Mouse (Mus musculus): Measurements from ENCODE around the gene Xpnpep1. TPM values are rescaled to one million over a fixed set of nuclear protein-coding genes. Genes with fewer than 3 reads are reported as not detected.

Gene Xpnpep1
- 196 and 200 TPM in 2 replicates for polyA plus RNA-seq (2014; fragmentation: Nextera tagmentation; extraction: Ambion mirVana)

GRCm38 (mm10) chr19:53040164-53041132 is at the start of gene Xpnpep1:
Xpnpep1 (minus strand) TSS chr19:53040214.
- WGBS = 65% methylated on average over 23 of the region's 23 CpGs
- Histone ChIP-seq H3K27me3 (ENCODE audit: insufficient read depth, low read length) (no peaks in the 10 kb centered on the region), H3K4me3 (ENCODE audit: low read depth, low read length) (peak within 1 kb of the TSS; percentile 95), H3K4me2 (peak within 1 kb of the TSS; percentile 72), H3K4me1 (ENCODE audit: insufficient read depth) (peaks cover 19% of the 10 kb centered on the region), H3K27ac (ENCODE audit: low read depth) (peak within 1 kb of the TSS; percentile 86), H3K36me3 (ENCODE audit: insufficient read depth) (peaks cover 4% of the 10 kb centered on the region; the same call in 1 of the 2 replicates), H3K9ac (peak within 1 kb of the TSS; percentile 92), H3K9me3 (ENCODE audit: low read depth, low read length) (no peaks in the 10 kb centered on the region)
- peak; percentile 31 for DNase-seq
- TF ChIP-seq CTCF (IDR thresholded peaks at IDR 0.05; ENCODE audit: low read depth) = no peak
- no peak for ATAC-seq (ENCODE audit: insufficient read depth)

GRCm38 (mm10) chr19:53087268-53088143 is 47.5 kb upstream of the Xpnpep1 start:
- peak; percentile 81 for ATAC-seq (ENCODE audit: insufficient read depth)
- no peak for TF ChIP-seq CTCF (IDR thresholded peaks at IDR 0.05; ENCODE audit: low read depth)

GRCm38 (mm10) chr19:53086861-53087260 is 46.8 kb upstream of the Xpnpep1 start:
- no peak overlapping the region for H3K4me3 ChIP-seq (ENCODE audit: low read depth, low read length)
- no peaks in the 10 kb centered on the region for H3K27me3 ChIP-seq (ENCODE audit: insufficient read depth, low read length)
- peak overlapping the region; percentile 46 for H3K4me2 ChIP-seq
- DNase-seq (no peak), ATAC-seq (ENCODE audit: insufficient read depth) (peak; percentile 65)
- no peaks in the 10 kb centered on the region for H3K36me3 ChIP-seq (ENCODE audit: insufficient read depth)
- peaks cover 48% of the 10 kb centered on the region for H3K4me1 ChIP-seq (ENCODE audit: insufficient read depth)
- H3K9ac ChIP-seq = peak overlapping the region; percentile 21
- TF ChIP-seq CTCF (IDR thresholded peaks at IDR 0.05; ENCODE audit: low read depth) = no peak
- no peaks in the 10 kb centered on the region; the same call in 1 of the 2 replicates for H3K9me3 ChIP-seq (ENCODE audit: low read depth, low read length)
- H3K27ac ChIP-seq (ENCODE audit: low read depth) = peak overlapping the region; percentile 93
- WGBS = 18% methylated on average over 12 of the region's 12 CpGs

More at GRCm38 (mm10) chr19:53087268-53088143, 47.5 kb upstream of the Xpnpep1 start:
- H3K9ac ChIP-seq = peak overlapping the region; percentile 21
- peaks cover 46% of the 10 kb centered on the region for H3K4me1 ChIP-seq (ENCODE audit: insufficient read depth)
- no peaks in the 10 kb centered on the region; the same call in 1 of the 2 replicates for H3K9me3 ChIP-seq (ENCODE audit: low read depth, low read length)
- no peaks in the 10 kb centered on the region for H3K36me3 ChIP-seq (ENCODE audit: insufficient read depth)
- WGBS = 8% methylated on average over 25 of the region's 25 CpGs
- peak; percentile 88 for DNase-seq
- H3K4me3 ChIP-seq (ENCODE audit: low read depth, low read length) = 0 out of 2 replicates have a peak overlapping the region, but pooled peaks have one; percentile 0
- peak overlapping the region; percentile 93 for H3K27ac ChIP-seq (ENCODE audit: low read depth)
- no peaks in the 10 kb centered on the region for H3K27me3 ChIP-seq (ENCODE audit: insufficient read depth, low read length)
- peak overlapping the region; percentile 46 for H3K4me2 ChIP-seq

GRCm38 (mm10) chr19:53084735-53085134 is 44.7 kb upstream of the Xpnpep1 start:
- DNase-seq (peak; percentile 89), ATAC-seq (ENCODE audit: insufficient read depth) (peak; percentile 65)
- Histone ChIP-seq H3K27ac (ENCODE audit: low read depth) (peak overlapping the region; percentile 93), H3K9ac (no peak overlapping the region), H3K4me2 (peak overlapping the region; percentile 16; the same call in 1 of the 2 replicates), H3K36me3 (ENCODE audit: insufficient read depth) (no peaks in the 10 kb centered on the region), H3K9me3 (ENCODE audit: low read depth, low read length) (no peaks in the 10 kb centered on the region; the same call in 1 of the 2 replicates), H3K4me3 (ENCODE audit: low read depth, low read length) (no peak overlapping the region), H3K4me1 (ENCODE audit: insufficient read depth) (peaks cover 54% of the 10 kb centered on the region), H3K27me3 (ENCODE audit: insufficient read depth, low read length) (no peaks in the 10 kb centered on the region)
- whole genome bisulfite sequencing = 6% methylated on average over 5 of the region's 5 CpGs
- TF ChIP-seq CTCF (IDR thresholded peaks at IDR 0.05; ENCODE audit: low read depth) = no peak

GRCm38 (mm10) chr19:53082862-53083261 is 42.8 kb upstream of the Xpnpep1 start:
- Histone ChIP-seq H3K9me3 (ENCODE audit: low read depth, low read length) (no peaks in the 10 kb centered on the region; the same call in 1 of the 2 replicates), H3K27ac (ENCODE audit: low read depth) (no peak overlapping the region), H3K36me3 (ENCODE audit: insufficient read depth) (no peaks in the 10 kb centered on the region), H3K4me2 (no peak overlapping the region), H3K4me1 (ENCODE audit: insufficient read depth) (peaks cover 54% of the 10 kb centered on the region), H3K9ac (no peak overlapping the region), H3K27me3 (ENCODE audit: insufficient read depth, low read length) (no peaks in the 10 kb centered on the region), H3K4me3 (ENCODE audit: low read depth, low read length) (no peak overlapping the region)
- WGBS = 32% methylated on average over 8 of the region's 8 CpGs
- DNase-seq (peak; percentile 66), ATAC-seq (ENCODE audit: insufficient read depth) (no peak)
- TF ChIP-seq CTCF (IDR thresholded peaks at IDR 0.05; ENCODE audit: low read depth) = no peak

- ATAC-seq (ENCODE audit: insufficient read depth) = no peak
- Histone ChIP-seq H3K27ac (ENCODE audit: low read depth) (peak overlapping the region; percentile 66; the same call in 1 of the 2 replicates), H3K36me3 (ENCODE audit: insufficient read depth) (no peaks in the 10 kb centered on the region), H3K27me3 (ENCODE audit: insufficient read depth, low read length) (no peaks in the 10 kb centered on the region), H3K4me2 (no peak overlapping the region), H3K9me3 (ENCODE audit: low read depth, low read length) (no peaks in the 10 kb centered on the region; the same call in 1 of the 2 replicates), H3K4me1 (ENCODE audit: insufficient read depth) (peaks cover 45% of the 10 kb centered on the region), H3K9ac (no peak overlapping the region), H3K4me3 (ENCODE audit: low read depth, low read length) (no peak overlapping the region)
- 76% methylated on average over 3 of the region's 3 CpGs for WGBS
- no peak for TF ChIP-seq CTCF (IDR thresholded peaks at IDR 0.05; ENCODE audit: low read depth)
- DNase-seq = no peak
These were observed 41.3 kb upstream of the Xpnpep1 start for GRCm38 (mm10) chr19:53081339-53081738.

All from lung, embryonic 14.5 days (tissue).